Mouse (Mus musculus) forebrain, embryonic 15.5 days (tissue): ENCODE measurements around the gene Pxn. TPM values are rescaled to one million over a fixed set of nuclear protein-coding genes. Genes with fewer than 3 reads are reported as not detected.

Source experiments
- ATAC-seq: fragments of 200-750 bp; cut with Nextera tagmentation; replicated peaks from 2 replicates; pipeline ENCODE4 v1.8.0; 2017; ENCODE audit warnings: mild to moderate bottlenecking, moderate TSS enrichment, moderate library complexity
- H3K27ac ChIP-seq: fragments of 300-500 bp; sonication (generic); replicated peaks from 2 replicates; pipeline ENCODE4 v1.5.1; 2015; ENCODE audit warnings: mild to moderate bottlenecking, inconsistent platforms
- H3K27me3 ChIP-seq: fragments of 300-500 bp; sonication (generic); 2 replicates; pipeline ENCODE4 v1.6.1; 2015; ENCODE audit warnings: inconsistent platforms
- H3K36me3 ChIP-seq: fragments of 300-500 bp; sonication (generic); 2 replicates; pipeline ENCODE4 v1.6.1; 2015; ENCODE audit warnings: mild to moderate bottlenecking, inconsistent platforms
- H3K4me1 ChIP-seq: fragments of 300-500 bp; sonication (generic); 2 replicates; pipeline ENCODE4 v1.6.1; 2015; ENCODE audit warnings: inconsistent platforms
- H3K4me2 ChIP-seq: fragments of 300-500 bp; sonication (generic); replicated peaks from 2 replicates; pipeline ENCODE4 v1.6.1; 2015; ENCODE audit warnings: mild to moderate bottlenecking, inconsistent platforms
- H3K4me3 ChIP-seq: fragments of 300-500 bp; sonication (generic); 2 replicates; pipeline ENCODE4 v1.5.1; 2015; ENCODE audit warnings: mild to moderate bottlenecking, inconsistent platforms
- H3K9ac ChIP-seq: fragments of 300-500 bp; sonication (generic); replicated peaks from 2 replicates; pipeline ENCODE4 v1.6.1; 2015; ENCODE audit warnings: mild to moderate bottlenecking, inconsistent platforms
- H3K9me3 ChIP-seq: fragments of 300-500 bp; sonication (generic); 2 replicates; pipeline ENCODE4 v1.6.1; 2016; ENCODE audit warnings: inconsistent platforms
- WGBS: fragments of 180-500 bp; shearing (Covaris S2); methylation state at CpG from one replicate; pipeline ENCODE4 v1.1.7; 2015; ENCODE audit warnings: mixed read lengths; 5-methylcytosine and 5-hydroxymethylcytosine counted together
- microRNA-seq: library from miRNA; unstranded; fragments of <30 nt; microRNA quantifications from one replicate; pipeline ENCODE4, GENCODE M21; 2016
- polyA plus RNA-seq: library from polyadenylated mRNA; unstranded; fragments of >200 nt; fragmentation: Nextera tagmentation; extraction: Ambion mirVana; gene quantifications from 2 replicates; pipeline ENCODE4 v1.2.1, GENCODE M21; 2015

The Pxn gene
- polyA plus RNA-seq, 1 experiment from 2014 or later = 19.1 TPM

- no peak for ATAC-seq
- H3K27ac ChIP-seq = no peak overlapping the region
- H3K27me3 ChIP-seq = no peaks in the 10 kb centered on the region
- peaks cover 91% of the 10 kb centered on the region for H3K36me3 ChIP-seq
- 90% methylated on average over 12 of the region's 12 CpGs for WGBS
- H3K9ac ChIP-seq = no peak overlapping the region
- H3K9me3 ChIP-seq = no peaks in the 10 kb centered on the region
- H3K4me2 ChIP-seq = no peak overlapping the region
- no peaks in the 10 kb centered on the region for H3K4me1 ChIP-seq
- H3K4me3 ChIP-seq = no peak overlapping the region
Measured at GRCm38 (mm10) chr5:115585616-115586015, 79.1 kb downstream of the Pxn start.

GRCm38 (mm10) chr5:115586166-115586565 lies 79.7 kb downstream of the Pxn start:
- no peak overlapping the region for H3K4me2 ChIP-seq
- peaks cover 91% of the 10 kb centered on the region for H3K36me3 ChIP-seq
- H3K9me3 ChIP-seq = no peaks in the 10 kb centered on the region
- no peak; the same call in 1 of the 2 replicates for ATAC-seq
- WGBS = 18% methylated on average over 15 of the region's 15 CpGs
- H3K4me3 ChIP-seq = no peak overlapping the region
- no peak overlapping the region for H3K27ac ChIP-seq
- no peaks in the 10 kb centered on the region for H3K27me3 ChIP-seq
- no peaks in the 10 kb centered on the region for H3K4me1 ChIP-seq
- H3K9ac ChIP-seq = no peak overlapping the region

- H3K27me3 ChIP-seq = no peaks in the 10 kb centered on the region
- H3K4me2 ChIP-seq = no peak overlapping the region
- no peaks in the 10 kb centered on the region for H3K4me1 ChIP-seq
- no peak overlapping the region for H3K27ac ChIP-seq
- no peaks in the 10 kb centered on the region for H3K9me3 ChIP-seq
- no peak overlapping the region for H3K9ac ChIP-seq
- H3K4me3 ChIP-seq = no peak overlapping the region
- WGBS = 84% methylated on average over 2 of the region's 2 CpGs
- ATAC-seq = no peak
- peaks cover 91% of the 10 kb centered on the region for H3K36me3 ChIP-seq
Measured at GRCm38 (mm10) chr5:115586780-115587179, 80.3 kb downstream of the Pxn start.

GRCm38 (mm10) chr5:115591028-115591427 lies 84.6 kb downstream of the Pxn start:
- WGBS = 87% methylated on average over 11 of the region's 11 CpGs
- peaks cover 91% of the 10 kb centered on the region for H3K36me3 ChIP-seq

GRCm38 (mm10) chr5:115591506-115591905 lies 85.0 kb downstream of the Pxn start:
- H3K4me3 ChIP-seq = no peak overlapping the region
- no peak for ATAC-seq
- no peak overlapping the region for H3K27ac ChIP-seq
- no peaks in the 10 kb centered on the region for H3K9me3 ChIP-seq
- no peak overlapping the region for H3K4me2 ChIP-seq
- no peaks in the 10 kb centered on the region for H3K4me1 ChIP-seq
- H3K9ac ChIP-seq = no peak overlapping the region
- peaks cover 93% of the 10 kb centered on the region for H3K36me3 ChIP-seq
- 84% methylated on average over 2 of the region's 2 CpGs for WGBS
- H3K27me3 ChIP-seq = no peaks in the 10 kb centered on the region

More at GRCm38 (mm10) chr5:115591028-115591427, 84.6 kb downstream of the Pxn start:
- ATAC-seq = no peak
- no peaks in the 10 kb centered on the region for H3K9me3 ChIP-seq
- no peak overlapping the region for H3K9ac ChIP-seq
- H3K27ac ChIP-seq = no peak overlapping the region
- H3K4me1 ChIP-seq = no peaks in the 10 kb centered on the region
- no peak overlapping the region for H3K4me2 ChIP-seq
- H3K27me3 ChIP-seq = no peaks in the 10 kb centered on the region
- no peak overlapping the region for H3K4me3 ChIP-seq

GRCm38 (mm10) chr5:115603561-115603960 lies 97.1 kb downstream of the Pxn start:
- H3K27me3 ChIP-seq = no peaks in the 10 kb centered on the region
- H3K4me3 ChIP-seq = no peak overlapping the region
- WGBS = 99% methylated on average over 6 of the region's 6 CpGs
- no peak for ATAC-seq
- no peaks in the 10 kb centered on the region for H3K9me3 ChIP-seq
- H3K4me2 ChIP-seq = no peak overlapping the region
- H3K27ac ChIP-seq = no peak overlapping the region
- peaks cover 85% of the 10 kb centered on the region for H3K36me3 ChIP-seq
- no peak overlapping the region for H3K9ac ChIP-seq
- no peaks in the 10 kb centered on the region for H3K4me1 ChIP-seq

Small RNAs within 50 kb of the gene (microRNA-seq; reads per million reads assigned to microRNA genes)
- not detected for gene Mir7029

Other genes with a start within 250 kb of the Pxn start
- 185 and 191 TPM in 2 replicates for gene Rnf10, start 233.8 kb upstream of the Pxn start, polyA plus RNA-seq
- gene Coq5, start 227.0 kb upstream of the Pxn start, polyA plus RNA-seq = 59.4 and 61.3 TPM in 2 replicates
- 1,446 and 1,524 TPM in 2 replicates for gene Dynll1, start 205.7 kb upstream of the Pxn start, polyA plus RNA-seq
- gene Srsf9, start 179.5 kb upstream of the Pxn start, polyA plus RNA-seq = 200 and 204 TPM in 2 replicates
- gene Gatc, start 165.5 kb upstream of the Pxn start, polyA plus RNA-seq = 33.6 and 36.6 TPM in 2 replicates
- 60.5 and 64.3 TPM in 2 replicates for gene Triap1, start 165.5 kb upstream of the Pxn start, polyA plus RNA-seq
- gene Cox6a1, start 157.7 kb upstream of the Pxn start, polyA plus RNA-seq = 968 and 991 TPM in 2 replicates
- 70.0 and 75.8 TPM in 2 replicates for gene Msi1, start 77.1 kb upstream of the Pxn start, polyA plus RNA-seq
- not detected in 2 replicates for gene Pla2g1b, start 40.4 kb upstream of the Pxn start, polyA plus RNA-seq
- 34.0 and 34.2 TPM in 2 replicates for gene Sirt4, start 22.0 kb upstream of the Pxn start, polyA plus RNA-seq
- gene Rplp0, start 52.8 kb downstream of the Pxn start, polyA plus RNA-seq = 1,000 and 1,018 TPM in 2 replicates
- gene Gcn1l1, start 58.6 kb downstream of the Pxn start, polyA plus RNA-seq = 43.8 and 46.1 TPM in 2 replicates
- gene Rab35, start 125.2 kb downstream of the Pxn start, polyA plus RNA-seq = 18.9 and 22.1 TPM in 2 replicates
- 25.5 and 26.8 TPM in 2 replicates for gene Bicdl1, start 224.9 kb downstream of the Pxn start, polyA plus RNA-seq